Mouse (Mus musculus) midbrain, embryonic 12.5 days (tissue): ENCODE measurements around the gene Echdc3. TPM values are rescaled to one million over a fixed set of nuclear protein-coding genes. Genes with fewer than 3 reads are reported as not detected.

ENCODE experiments used
- ATAC-seq: fragments of 200-750 bp; cut with Nextera tagmentation; 2 replicates; pipeline ENCODE4 v1.8.0; 2017; ENCODE audit warnings: low read depth, moderate TSS enrichment, moderate library complexity; ENCODE audit not compliant: low FRiP score
- H3K27ac ChIP-seq: fragments of 300-500 bp; sonication (generic); replicated peaks from 2 replicates; pipeline ENCODE4 v1.5.1; 2016; ENCODE audit warnings: mild to moderate bottlenecking
- H3K27me3 ChIP-seq: fragments of 300-500 bp; sonication (generic); 2 replicates; pipeline ENCODE4 v1.6.1; 2016; ENCODE audit warnings: mild to moderate bottlenecking
- H3K36me3 ChIP-seq: fragments of 300-500 bp; sonication (generic); 2 replicates; pipeline ENCODE4 v1.6.1; 2016
- H3K4me1 ChIP-seq: fragments of 300-500 bp; sonication (generic); 2 replicates; pipeline ENCODE4 v1.6.1; 2016
- H3K4me2 ChIP-seq: fragments of 300-500 bp; sonication (generic); replicated peaks from 2 replicates; pipeline ENCODE4 v1.6.1; 2016; ENCODE audit warnings: mild to moderate bottlenecking, moderate library complexity
- H3K4me3 ChIP-seq: fragments of 300-500 bp; sonication (generic); 2 replicates; pipeline ENCODE4 v1.5.1; 2016; ENCODE audit warnings: mild to moderate bottlenecking
- H3K9ac ChIP-seq: fragments of 300-500 bp; sonication (generic); replicated peaks from 2 replicates; pipeline ENCODE4 v1.6.1; 2016; ENCODE audit warnings: mild to moderate bottlenecking, moderate library complexity
- H3K9me3 ChIP-seq: fragments of 300-500 bp; sonication (generic); 2 replicates; pipeline ENCODE4 v1.6.1; 2016; ENCODE audit warnings: mild to moderate bottlenecking
- WGBS: fragments of 180-500 bp; shearing (Covaris S2); methylation state at CpG from one replicate; pipeline ENCODE4 v1.1.7; 2016; 5-methylcytosine and 5-hydroxymethylcytosine counted together
- polyA plus RNA-seq: library from polyadenylated mRNA; unstranded; fragments of >200 nt; fragmentation: Nextera tagmentation; extraction: Ambion mirVana; gene quantifications from 2 replicates; pipeline ENCODE4 v1.2.1, GENCODE M21; 2016

Gene Echdc3
- polyA plus RNA-seq, 1 experiment from 2014 or later = 2.7 TPM

DNA sequence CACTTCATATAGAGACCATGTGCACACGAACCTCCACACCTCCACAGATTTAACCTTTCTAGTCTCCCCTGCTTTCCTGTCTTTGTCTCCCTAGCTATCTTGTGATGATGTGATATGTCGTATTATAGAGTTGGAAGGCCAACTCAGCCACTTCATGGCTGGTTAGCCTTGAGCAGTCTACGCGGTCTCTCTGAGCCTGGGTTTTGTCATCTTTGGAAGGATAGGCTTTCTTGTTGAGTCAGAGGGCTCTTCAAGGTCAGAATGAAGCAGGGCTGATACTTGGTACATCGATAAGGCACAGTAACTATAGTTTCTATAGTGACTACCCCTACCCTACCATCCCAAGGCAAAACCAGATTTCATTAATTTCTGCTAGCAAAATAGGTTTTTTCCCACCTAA is 28.6 kb upstream of the Echdc3 start:
- no peak for ATAC-seq
- H3K4me1 ChIP-seq = peaks cover 2% of the 10 kb centered on the region; the same call in 1 of the 2 replicates
- no peaks in the 10 kb centered on the region for H3K27me3 ChIP-seq
- no peak overlapping the region for H3K4me3 ChIP-seq
- H3K9ac ChIP-seq = no peak overlapping the region
- H3K36me3 ChIP-seq = no peaks in the 10 kb centered on the region
- WGBS = 91% methylated on average over 5 of the region's 5 CpGs
- H3K9me3 ChIP-seq = no peaks in the 10 kb centered on the region
- H3K4me2 ChIP-seq = no peak overlapping the region
- no peak overlapping the region for H3K27ac ChIP-seq

DNA sequence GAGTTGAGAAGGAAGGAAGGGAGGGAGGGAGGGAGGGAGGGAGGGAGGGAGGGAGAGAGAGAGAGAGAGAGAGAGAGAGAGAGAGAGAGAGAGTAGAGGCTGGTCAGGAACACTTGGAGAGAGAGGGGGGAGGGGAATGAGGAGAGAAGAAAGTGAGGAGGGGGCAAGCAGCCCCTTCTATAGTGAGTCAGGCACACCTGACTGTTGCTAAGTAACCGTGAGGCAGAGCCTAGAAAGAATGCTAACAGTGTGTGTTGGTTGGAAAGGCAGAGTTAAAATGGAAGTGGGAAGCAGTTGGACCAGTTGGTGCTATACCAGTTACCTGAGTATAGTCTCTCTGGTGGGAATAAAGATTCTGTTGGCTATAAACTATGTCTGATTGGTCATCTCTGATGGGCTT is 27.2 kb upstream of the Echdc3 start:
- Histone ChIP-seq H3K36me3 (no peaks in the 10 kb centered on the region), H3K27me3 (no peaks in the 10 kb centered on the region), H3K9me3 (no peaks in the 10 kb centered on the region), H3K4me2 (no peak overlapping the region), H3K4me1 (peaks cover 2% of the 10 kb centered on the region; the same call in 1 of the 2 replicates), H3K4me3 (no peak overlapping the region), H3K9ac (no peak overlapping the region), H3K27ac (no peak overlapping the region)
- no peak for ATAC-seq
- 55% methylated on average over 1 of the region's 1 CpGs for WGBS

DNA sequence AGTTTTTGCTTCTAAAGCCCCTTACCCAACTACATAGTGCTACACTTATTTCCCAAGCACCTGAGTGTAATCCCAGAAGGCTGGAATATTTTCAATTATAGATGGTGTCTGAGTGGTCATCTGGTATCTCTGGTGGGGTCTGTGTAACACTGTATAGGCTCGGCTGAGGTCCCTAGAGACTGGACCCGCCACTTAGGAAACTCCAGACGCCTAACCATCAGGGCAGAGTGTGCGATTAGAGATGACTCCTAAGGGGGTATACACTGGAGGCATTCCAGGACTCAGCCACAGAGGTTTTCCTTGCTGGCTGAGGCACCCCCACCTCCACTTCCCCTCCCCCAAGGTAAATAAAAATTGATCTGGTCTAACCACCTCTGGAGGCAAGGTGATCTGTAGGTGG is 26.5 kb upstream of the Echdc3 start:
- WGBS = 75% methylated on average over 4 of the region's 4 CpGs
- H3K4me2 ChIP-seq = no peak overlapping the region

GRCm38 (mm10) chr2:6238679-6239078 is 25.8 kb upstream of the Echdc3 start:
- H3K27ac ChIP-seq = no peak overlapping the region
- H3K36me3 ChIP-seq = no peaks in the 10 kb centered on the region
- H3K4me1 ChIP-seq = peaks cover 2% of the 10 kb centered on the region; the same call in 1 of the 2 replicates
- no peaks in the 10 kb centered on the region for H3K9me3 ChIP-seq
- 56% methylated on average over 2 of the region's 2 CpGs for WGBS
- no peaks in the 10 kb centered on the region for H3K27me3 ChIP-seq
- H3K4me2 ChIP-seq = no peak overlapping the region
- no peak overlapping the region for H3K9ac ChIP-seq
- no peak overlapping the region for H3K4me3 ChIP-seq
- ATAC-seq = no peak

More for the DNA sequence above, 26.5 kb upstream of the Echdc3 start:
- Histone ChIP-seq H3K4me3 (no peak overlapping the region), H3K9me3 (no peaks in the 10 kb centered on the region), H3K27ac (no peak overlapping the region), H3K27me3 (no peaks in the 10 kb centered on the region), H3K36me3 (no peaks in the 10 kb centered on the region), H3K4me1 (peaks cover 2% of the 10 kb centered on the region; the same call in 1 of the 2 replicates), H3K9ac (no peak overlapping the region)
- ATAC-seq = peak; percentile 41; the same call in 1 of the 2 replicates

- Histone ChIP-seq H3K27ac (no peak overlapping the region), H3K4me2 (no peak overlapping the region), H3K4me1 (peaks cover 2% of the 10 kb centered on the region; the same call in 1 of the 2 replicates), H3K9me3 (no peaks in the 10 kb centered on the region), H3K36me3 (no peaks in the 10 kb centered on the region), H3K27me3 (no peaks in the 10 kb centered on the region), H3K9ac (no peak overlapping the region), H3K4me3 (no peak overlapping the region)
- WGBS = 45% methylated on average over 4 of the region's 4 CpGs
- ATAC-seq = no peak
Measured at GRCm38 (mm10) chr2:6238244-6238643, 25.4 kb upstream of the Echdc3 start.

- Histone ChIP-seq H3K4me3 (no peak overlapping the region), H3K4me2 (no peak overlapping the region), H3K9ac (no peak overlapping the region), H3K9me3 (no peaks in the 10 kb centered on the region), H3K27ac (no peak overlapping the region), H3K36me3 (no peaks in the 10 kb centered on the region), H3K27me3 (no peaks in the 10 kb centered on the region), H3K4me1 (peaks cover 2% of the 10 kb centered on the region; the same call in 1 of the 2 replicates)
- no peak for ATAC-seq
- WGBS = 75% methylated on average over 6 of the region's 6 CpGs
Measured at GRCm38 (mm10) chr2:6233353-6233752, 20.5 kb upstream of the Echdc3 start.

- no peak overlapping the region for H3K4me3 ChIP-seq
- no peak for ATAC-seq
- WGBS = 83% methylated on average over 7 of the region's 7 CpGs
- H3K27ac ChIP-seq = no peak overlapping the region
- H3K9ac ChIP-seq = no peak overlapping the region
- no peaks in the 10 kb centered on the region for H3K9me3 ChIP-seq
- no peaks in the 10 kb centered on the region for H3K36me3 ChIP-seq
- H3K4me1 ChIP-seq = no peaks in the 10 kb centered on the region
- H3K27me3 ChIP-seq = no peaks in the 10 kb centered on the region
- H3K4me2 ChIP-seq = no peak overlapping the region
Measured at GRCm38 (mm10) chr2:6232755-6233154, 19.9 kb upstream of the Echdc3 start.

DNA sequence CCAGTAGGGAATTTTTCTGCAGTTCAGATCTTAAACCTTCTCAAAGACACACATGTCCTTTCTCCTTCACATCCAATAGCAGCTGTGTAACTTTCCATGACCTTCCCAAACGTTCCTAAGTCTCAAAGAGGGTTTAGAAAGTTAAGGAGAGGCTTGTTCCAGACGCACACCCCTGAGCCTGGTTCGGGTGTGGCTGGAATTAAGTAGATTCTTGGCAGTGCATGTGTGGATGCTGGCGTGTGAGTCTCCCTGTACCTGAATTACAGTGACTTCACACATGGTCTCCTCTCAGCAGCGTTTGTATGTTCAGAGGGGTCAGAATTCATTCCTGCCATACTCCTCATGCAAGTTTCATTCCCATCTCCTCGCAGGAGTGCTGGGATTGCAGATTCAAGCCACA is 18.0 kb upstream of the Echdc3 start:
- H3K4me1 ChIP-seq = no peaks in the 10 kb centered on the region
- H3K9me3 ChIP-seq = no peaks in the 10 kb centered on the region
- no peak overlapping the region for H3K27ac ChIP-seq
- H3K27me3 ChIP-seq = no peaks in the 10 kb centered on the region
- no peak overlapping the region for H3K4me2 ChIP-seq
- no peak overlapping the region for H3K4me3 ChIP-seq
- H3K9ac ChIP-seq = no peak overlapping the region
- WGBS = 81% methylated on average over 6 of the region's 6 CpGs
- ATAC-seq = no peak
- no peaks in the 10 kb centered on the region for H3K36me3 ChIP-seq

GRCm38 (mm10) chr2:6229597-6230290 is 16.9 kb upstream of the Echdc3 start:
- Histone ChIP-seq H3K4me3 (no peak overlapping the region), H3K36me3 (no peaks in the 10 kb centered on the region), H3K9me3 (peaks cover 3% of the 10 kb centered on the region; the same call in 1 of the 2 replicates), H3K27ac (no peak overlapping the region), H3K27me3 (no peaks in the 10 kb centered on the region), H3K9ac (no peak overlapping the region), H3K4me2 (no peak overlapping the region), H3K4me1 (no peaks in the 10 kb centered on the region)
- ATAC-seq = no peak
- WGBS = 83% methylated on average over 5 of the region's 5 CpGs

- ATAC-seq = no peak
- Histone ChIP-seq H3K4me2 (no peak overlapping the region), H3K4me1 (no peaks in the 10 kb centered on the region), H3K4me3 (no peak overlapping the region), H3K9ac (no peak overlapping the region), H3K27me3 (no peaks in the 10 kb centered on the region), H3K36me3 (no peaks in the 10 kb centered on the region), H3K27ac (no peak overlapping the region), H3K9me3 (peaks cover 7% of the 10 kb centered on the region; the same call in 1 of the 2 replicates)
- WGBS = 87% methylated on average over 7 of the region's 7 CpGs
Measured at GRCm38 (mm10) chr2:6227059-6227445, 14.2 kb upstream of the Echdc3 start.

DNA sequence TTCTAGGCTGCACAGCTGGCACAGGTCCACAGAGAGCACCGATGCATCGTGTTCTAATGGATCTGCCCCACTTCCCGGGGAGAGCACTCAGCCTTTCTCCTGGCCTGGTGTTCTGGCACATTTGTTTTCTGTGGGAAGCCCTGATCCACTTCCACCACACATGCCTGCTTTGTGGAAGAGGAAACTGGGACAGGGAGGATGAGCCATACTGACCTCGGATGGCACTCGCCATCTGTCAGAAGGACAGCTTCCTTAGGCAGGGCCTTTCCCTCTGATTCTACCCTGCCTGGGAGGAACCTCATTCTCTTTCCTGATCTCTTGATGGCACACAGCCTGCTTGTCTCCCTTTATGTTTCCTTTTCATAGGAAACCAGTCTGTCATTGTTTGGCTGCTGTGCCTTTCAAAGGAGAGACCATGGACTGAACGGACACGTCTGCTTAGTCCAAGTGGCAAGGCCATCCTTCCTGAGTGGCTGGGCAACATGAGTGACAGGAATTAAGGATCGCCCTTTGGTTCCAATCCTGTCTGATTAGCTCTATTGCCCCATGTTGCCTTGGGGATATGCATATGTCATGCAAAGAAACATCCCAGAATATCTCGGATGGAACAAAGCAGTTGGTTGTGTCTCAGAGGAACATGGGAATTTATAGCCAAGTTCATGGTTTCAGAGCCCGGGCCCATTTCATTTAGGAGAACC is 13.7 kb upstream of the Echdc3 start:
- Histone ChIP-seq H3K36me3 (no peaks in the 10 kb centered on the region), H3K9ac (no peak overlapping the region), H3K27ac (no peak overlapping the region), H3K9me3 (peaks cover 7% of the 10 kb centered on the region; the same call in 1 of the 2 replicates), H3K4me3 (no peak overlapping the region), H3K27me3 (no peaks in the 10 kb centered on the region), H3K4me2 (no peak overlapping the region), H3K4me1 (no peaks in the 10 kb centered on the region)
- WGBS = 75% methylated on average over 10 of the region's 10 CpGs
- ATAC-seq = no peak

- WGBS = 18% methylated on average over 4 of the region's 4 CpGs
- H3K9ac ChIP-seq = no peak overlapping the region
- ATAC-seq = peak; percentile 85
- no peak overlapping the region for H3K4me3 ChIP-seq
- H3K9me3 ChIP-seq = peaks cover 7% of the 10 kb centered on the region; the same call in 1 of the 2 replicates
- H3K36me3 ChIP-seq = no peaks in the 10 kb centered on the region
- H3K4me1 ChIP-seq = no peaks in the 10 kb centered on the region
- peaks cover 10% of the 10 kb centered on the region; the same call in 1 of the 2 replicates for H3K27me3 ChIP-seq
- H3K4me2 ChIP-seq = no peak overlapping the region
- H3K27ac ChIP-seq = no peak overlapping the region
Measured at GRCm38 (mm10) chr2:6220141-6220805, 7.4 kb upstream of the Echdc3 start.
